Mouse (Mus musculus) MN1 (cell line): ENCODE data around the gene Amh.

Experiments
- DNase-seq: peaks from one replicate; pipeline ENCODE4 v3.0.0-alpha.2; 2016; ENCODE audit warnings: low spot score

Amh gene

DNA sequence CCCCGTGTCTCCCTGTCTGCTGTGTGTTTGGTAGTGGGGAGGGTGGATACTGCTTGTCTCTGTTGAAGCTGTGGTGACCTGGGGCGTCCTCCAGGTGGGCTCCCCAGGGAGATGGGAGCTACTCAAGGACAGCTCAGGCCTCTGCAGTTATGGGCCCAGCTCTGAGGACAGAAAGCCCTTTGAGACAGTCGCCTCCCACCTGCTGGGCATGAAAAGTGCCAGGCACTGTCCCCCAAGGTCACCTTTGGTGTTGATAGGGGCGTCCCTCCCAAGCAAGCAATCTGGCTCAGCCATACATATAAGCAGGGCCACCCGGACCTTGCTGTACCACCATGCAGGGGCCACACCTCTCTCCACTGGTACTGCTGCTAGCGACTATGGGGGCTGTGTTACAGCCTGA lies at the start of gene Amh:
Amh (plus strand) TSS at position 328 of the 400 bp plus-strand sequence.
- no peak for DNase-seq

- DNase-seq, result no peak
Measured at GRCm38 (mm10) chr10:80755291-80756015, 49.6 kb upstream of the Amh start.

DNA sequence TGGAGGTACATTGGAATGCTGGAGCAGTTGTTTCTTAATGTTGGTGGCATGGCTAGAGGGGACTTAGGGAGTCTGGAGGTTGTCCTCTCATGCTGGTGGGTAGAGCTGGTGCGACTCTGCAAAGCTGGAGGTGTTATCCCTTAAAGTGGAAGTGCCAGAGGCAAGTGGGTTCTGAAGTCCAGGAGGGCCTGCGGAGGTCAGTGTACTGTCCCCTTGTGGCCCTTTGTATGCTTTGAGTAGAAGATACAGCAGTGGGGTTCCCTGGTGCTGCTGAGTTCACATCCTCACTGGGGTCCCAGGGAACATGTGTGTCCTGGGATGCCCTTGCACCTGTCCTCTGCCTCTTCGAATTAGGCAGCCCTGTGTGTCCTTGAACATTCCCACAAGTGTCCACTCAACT lies 48.9 kb upstream of the Amh start:
- DNase-seq, result no peak

DNA sequence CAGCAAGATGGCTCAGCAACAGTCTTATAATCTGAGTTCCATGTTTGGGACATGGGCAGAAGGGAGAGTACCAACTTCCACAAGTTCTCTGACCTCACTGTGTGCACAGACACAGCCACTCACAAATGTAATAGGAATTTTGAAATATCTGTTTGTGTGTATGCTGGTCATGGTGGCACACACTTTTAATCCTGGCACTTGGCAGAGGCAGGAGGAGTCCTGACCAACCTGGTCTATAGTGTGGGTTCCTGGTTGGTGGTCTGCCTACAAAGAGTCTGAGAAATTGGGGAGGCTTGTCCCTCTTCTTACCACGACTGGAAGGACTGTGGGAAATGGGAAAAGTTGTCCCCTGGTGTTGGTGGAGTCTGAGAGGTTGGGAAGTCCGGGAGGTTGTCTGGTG lies 48.5 kb upstream of the Amh start:
- no peak for DNase-seq

DNA sequence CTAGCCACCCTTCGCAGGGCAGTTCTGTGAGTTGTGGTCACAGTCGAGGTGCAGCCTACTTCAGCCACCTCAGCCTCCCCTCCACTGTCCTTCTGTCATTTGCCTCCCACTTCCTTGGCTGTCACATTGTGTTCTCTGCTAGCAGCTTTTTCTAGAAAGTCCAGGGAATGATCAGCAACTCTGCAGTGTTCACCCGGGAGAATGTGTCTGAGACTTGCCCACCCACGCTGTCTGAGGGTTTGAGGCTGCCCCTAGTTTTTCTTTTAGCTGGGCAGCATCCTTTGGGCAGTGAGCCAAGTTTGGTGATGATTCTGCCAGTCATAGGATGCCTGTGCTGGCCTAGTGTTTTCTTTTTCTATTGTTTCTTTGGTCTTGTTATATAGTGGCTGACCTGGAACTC lies 48.1 kb upstream of the Amh start:
- peak; percentile 45 for DNase-seq

GRCm38 (mm10) chr10:80757717-80758116 lies 47.3 kb upstream of the Amh start:
- DNase-seq, result peak; percentile 92

GRCm38 (mm10) chr10:80758651-80759050 lies 46.4 kb upstream of the Amh start:
- peak; percentile 31 for DNase-seq

DNA sequence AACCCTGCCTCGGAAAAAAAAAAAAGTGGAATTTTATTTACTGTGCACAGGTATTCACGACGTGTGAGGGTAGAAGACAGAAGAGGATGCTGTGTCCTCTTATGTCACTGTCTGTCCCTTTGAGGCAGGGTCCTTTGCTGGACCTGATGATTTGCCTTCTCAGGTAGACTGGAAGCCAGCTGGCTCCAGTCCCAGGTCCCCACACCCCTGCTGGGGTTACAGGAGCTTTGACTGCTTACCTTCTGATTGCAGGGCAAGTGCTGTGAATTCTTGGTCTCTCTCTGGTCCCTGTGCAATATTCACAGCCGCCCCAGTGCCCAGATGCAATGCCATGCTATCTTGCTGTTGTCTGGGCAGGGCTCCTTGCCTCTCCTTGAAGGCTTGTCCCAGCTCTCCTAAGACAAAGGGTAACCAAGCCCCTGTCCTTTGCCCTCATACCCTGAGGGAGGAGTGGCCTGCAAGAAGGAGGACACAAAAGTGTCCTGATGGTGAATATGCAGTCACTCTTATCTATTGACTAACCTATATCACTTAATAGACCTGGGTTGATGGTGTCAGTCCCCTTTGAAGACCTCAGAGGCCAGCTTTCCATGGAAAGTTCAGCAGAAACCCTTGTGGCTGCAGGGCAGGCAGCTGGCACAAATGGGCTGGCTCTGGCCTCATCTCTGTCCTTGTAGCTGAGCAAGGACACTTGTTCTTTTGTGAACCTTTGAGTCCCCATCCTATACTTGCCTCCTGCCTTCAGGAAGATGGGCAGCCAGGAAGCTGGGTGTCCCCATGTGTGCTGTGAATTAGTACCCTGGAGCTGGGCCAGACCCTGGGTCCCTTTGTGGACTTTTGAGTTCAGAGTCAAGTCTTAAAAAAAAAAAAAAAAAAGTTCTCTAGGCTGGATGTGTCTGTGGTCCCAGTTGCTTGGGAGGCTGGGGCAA lies 44.2 kb upstream of the Amh start:
- no peak for DNase-seq

DNA sequence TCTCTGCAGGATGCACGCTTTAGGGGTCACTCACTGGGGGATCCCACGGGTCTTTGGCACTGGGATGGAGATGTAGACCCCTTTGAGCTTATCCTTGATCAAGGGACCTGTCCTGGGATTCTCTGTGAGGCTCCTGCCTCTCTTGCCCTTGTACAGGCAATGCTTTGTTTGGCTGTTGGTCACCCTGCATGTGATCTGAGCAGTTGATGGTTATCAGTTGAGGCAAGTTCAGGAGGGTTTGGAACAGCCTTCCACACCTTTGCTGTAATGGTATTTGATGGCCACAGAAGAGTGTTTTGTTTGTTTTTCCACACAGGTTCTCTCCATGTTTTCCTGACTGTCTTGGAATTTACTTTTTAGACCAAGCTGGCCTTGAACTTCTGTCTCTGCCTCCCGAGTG lies 43.2 kb upstream of the Amh start:
- no peak for DNase-seq

GRCm38 (mm10) chr10:80763502-80763901 lies 41.5 kb upstream of the Amh start:
- no peak for DNase-seq

DNA sequence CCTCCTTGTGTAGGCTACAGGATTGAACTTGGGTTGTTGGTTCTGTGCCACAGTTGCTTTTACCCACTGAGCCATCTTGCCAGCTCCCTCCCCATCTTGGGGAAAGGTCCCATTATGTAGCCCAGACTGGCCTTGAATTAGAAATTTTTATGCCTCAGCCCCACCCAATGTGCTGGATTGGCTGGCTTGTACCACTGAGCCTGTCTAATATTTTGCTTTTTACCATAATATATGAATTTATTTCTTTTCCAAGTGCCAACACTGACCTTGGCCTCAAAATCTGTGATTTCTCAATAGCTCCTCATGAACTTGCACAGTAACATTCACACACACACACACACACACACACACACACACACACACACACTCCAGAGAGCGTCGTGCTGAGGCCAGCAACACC lies 39.3 kb upstream of the Amh start:
- DNase-seq, result no peak

GRCm38 (mm10) chr10:80766161-80766815 lies 38.8 kb upstream of the Amh start:
- no peak for DNase-seq

DNA sequence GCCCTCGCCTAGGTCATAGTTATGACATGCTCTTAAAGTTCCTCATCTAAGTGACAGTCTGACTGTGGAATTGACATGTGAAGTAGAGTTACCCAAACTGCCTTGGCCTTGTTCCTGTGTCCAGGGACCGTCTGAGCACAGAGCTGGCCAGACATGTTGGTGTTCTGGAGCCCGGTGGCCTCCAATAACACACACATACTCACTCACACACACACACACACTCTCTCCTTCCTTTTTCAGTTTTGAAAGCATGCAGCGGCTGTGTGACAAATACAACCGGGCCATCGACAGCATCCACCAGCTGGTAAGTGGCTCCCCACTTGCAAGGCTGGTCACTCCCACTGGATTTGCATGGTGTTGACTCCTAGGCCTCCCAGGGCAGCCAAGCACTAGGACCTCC lies 36.7 kb upstream of the Amh start:
- DNase-seq, result no peak

GRCm38 (mm10) chr10:80773816-80774215 lies 31.2 kb upstream of the Amh start:
- no peak for DNase-seq

DNA sequence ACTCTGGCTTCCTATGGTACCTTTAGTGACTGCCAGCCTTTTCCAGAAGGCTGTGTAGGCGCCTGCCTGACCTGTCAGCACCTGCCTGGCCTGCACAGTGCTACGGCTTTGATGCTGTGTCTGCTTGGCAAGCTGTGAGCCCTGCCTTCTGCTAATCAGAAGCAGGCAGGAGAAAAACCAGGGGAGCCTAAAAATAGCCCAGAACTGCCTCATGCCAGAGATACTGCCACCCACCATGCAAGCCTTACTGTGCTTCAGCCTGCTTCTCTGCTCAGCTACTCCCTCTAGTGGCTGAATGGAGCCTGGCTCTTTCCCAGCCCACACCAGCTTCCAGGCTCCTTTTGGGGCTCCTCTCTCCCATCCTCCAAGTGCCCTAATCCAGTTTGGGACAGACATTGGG lies 30.5 kb upstream of the Amh start:
- DNase-seq, result peak; percentile 94

GRCm38 (mm10) chr10:80774981-80775380 lies 30.1 kb upstream of the Amh start:
- DNase-seq, result no peak

- DNase-seq, result peak; percentile 48
Measured at GRCm38 (mm10) chr10:80775731-80776130, 29.3 kb upstream of the Amh start.

GRCm38 (mm10) chr10:80776358-80776869 lies 28.6 kb upstream of the Amh start:
- DNase-seq, result no peak

GRCm38 (mm10) chr10:80777123-80777522 lies 27.9 kb upstream of the Amh start:
- no peak for DNase-seq

- DNase-seq, result no peak
Measured at GRCm38 (mm10) chr10:80779565-80779964, 25.5 kb upstream of the Amh start.

GRCm38 (mm10) chr10:80784302-80784701 lies 20.7 kb upstream of the Amh start:
- DNase-seq, result no peak

DNA sequence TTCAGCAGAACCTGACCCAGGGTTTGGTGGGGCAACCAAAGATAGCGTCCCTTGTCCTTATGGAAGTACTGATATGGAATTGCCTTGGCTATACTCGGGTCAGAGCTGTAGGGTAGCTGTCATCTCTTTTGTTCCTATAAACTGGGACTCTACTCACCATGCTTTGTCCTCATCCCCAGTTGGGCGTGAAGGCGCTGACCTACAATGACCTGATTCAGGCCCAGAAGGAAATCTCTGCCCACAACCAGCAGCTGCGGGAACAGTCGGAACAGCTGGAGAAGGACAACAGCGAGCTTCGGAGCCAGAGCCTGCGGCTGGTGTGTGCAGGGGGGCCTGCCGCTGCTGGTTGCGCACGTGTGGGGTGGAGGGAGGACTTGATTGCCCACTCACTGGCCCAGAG lies 20.2 kb upstream of the Amh start:
- no peak for DNase-seq

GRCm38 (mm10) chr10:80785963-80786362 lies 19.1 kb upstream of the Amh start:
- no peak for DNase-seq
